Mouse (Mus musculus) neural tube, embryonic 12.5 days (tissue): ENCODE data around the gene L3mbtl4. TPM values are rescaled to one million over a fixed set of nuclear protein-coding genes. Genes with fewer than 3 reads are reported as not detected.
"Not testable (repeated sequence)": the region's sequence is repeated elsewhere in the genome, so short reads cannot be mapped to it uniquely, and the experiment has no call there.

Experiments
- ATAC-seq: fragments of 200-750 bp; cut with Nextera tagmentation; 2 replicates; pipeline ENCODE4 v1.8.0; 2017; ENCODE audit warnings: low read depth, mild to moderate bottlenecking, moderate TSS enrichment, moderate library complexity; ENCODE audit not compliant: low FRiP score
- H3K27ac ChIP-seq: fragments of 300-500 bp; sonication (generic); 2 replicates; pipeline ENCODE4 v1.5.1; 2016
- H3K27me3 ChIP-seq: fragments of 300-500 bp; sonication (generic); replicated peaks from 2 replicates; pipeline ENCODE4 v1.6.1; 2016; ENCODE audit warnings: mild to moderate bottlenecking
- H3K36me3 ChIP-seq: fragments of 300-500 bp; sonication (generic); 2 replicates; pipeline ENCODE4 v1.6.1; 2016; ENCODE audit warnings: mild to moderate bottlenecking
- H3K4me1 ChIP-seq: fragments of 300-500 bp; sonication (generic); 2 replicates; pipeline ENCODE4 v1.6.1; 2016
- H3K4me2 ChIP-seq: fragments of 300-500 bp; sonication (generic); replicated peaks from 2 replicates; pipeline ENCODE4 v1.6.1; 2016; ENCODE audit warnings: mild to moderate bottlenecking
- H3K4me3 ChIP-seq: fragments of 300-500 bp; sonication (generic); 2 replicates; pipeline ENCODE4 v1.5.1; 2016
- H3K9ac ChIP-seq: fragments of 300-500 bp; sonication (generic); 2 replicates; pipeline ENCODE4 v1.6.1; 2016; ENCODE audit warnings: mild to moderate bottlenecking
- H3K9me3 ChIP-seq: fragments of 300-500 bp; sonication (generic); 2 replicates; pipeline ENCODE4 v1.6.1; 2016; ENCODE audit warnings: mild to moderate bottlenecking
- WGBS: fragments of 180-500 bp; shearing (Covaris S2); methylation state at CpG from one replicate; pipeline ENCODE4 v1.1.7; 2016; 5-methylcytosine and 5-hydroxymethylcytosine counted together
- polyA plus RNA-seq: library from polyadenylated mRNA; unstranded; fragments of >200 nt; fragmentation: Nextera tagmentation; extraction: Ambion mirVana; gene quantifications from 2 replicates; pipeline ENCODE4 v1.2.1, GENCODE M21; 2016

The L3mbtl4 gene
- polyA plus RNA-seq, 1 experiment from 2014 or later = 0.93 TPM

GRCm38 (mm10) chr17:68291713-68292364, 18.2 kb downstream of the L3mbtl4 start:
- H3K27me3 ChIP-seq = no peaks in the 10 kb centered on the region
- H3K27ac ChIP-seq = no peak overlapping the region
- no peak overlapping the region for H3K4me2 ChIP-seq
- no peaks in the 10 kb centered on the region for H3K9me3 ChIP-seq
- ATAC-seq = no peak
- no peaks in the 10 kb centered on the region for H3K4me1 ChIP-seq
- no peak overlapping the region for H3K9ac ChIP-seq
- no peak overlapping the region for H3K4me3 ChIP-seq
- no peaks in the 10 kb centered on the region for H3K36me3 ChIP-seq
- 35% methylated on average over 9 of the region's 9 CpGs for WGBS

DNA sequence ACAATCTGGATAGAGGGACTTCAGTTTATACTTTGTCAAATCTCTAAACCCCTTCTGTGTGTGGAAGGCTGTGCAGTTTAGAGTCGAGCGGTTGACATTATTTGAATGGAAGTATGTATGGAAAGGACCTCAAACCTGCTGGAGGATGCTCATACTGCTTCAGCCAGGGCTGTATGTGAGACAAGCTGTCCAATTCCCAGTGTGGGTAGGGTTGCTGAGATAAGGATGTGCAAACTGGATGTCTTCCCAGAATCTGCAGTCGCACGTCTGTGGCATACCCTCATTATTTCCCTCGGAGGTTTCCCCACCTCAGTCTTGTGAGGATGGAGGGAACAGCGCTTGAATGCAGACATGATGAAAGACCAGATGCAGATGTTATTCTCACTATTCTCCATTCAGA, 34.8 kb downstream of the L3mbtl4 start:
- 91% methylated on average over 6 of the region's 6 CpGs for WGBS
- H3K27me3 ChIP-seq = no peaks in the 10 kb centered on the region
- no peak overlapping the region for H3K27ac ChIP-seq
- H3K4me3 ChIP-seq = no peak overlapping the region
- ATAC-seq = no peak
- H3K9ac ChIP-seq = no peak overlapping the region
- no peak overlapping the region for H3K4me2 ChIP-seq
- no peaks in the 10 kb centered on the region for H3K9me3 ChIP-seq
- H3K4me1 ChIP-seq = no peaks in the 10 kb centered on the region
- no peaks in the 10 kb centered on the region for H3K36me3 ChIP-seq

DNA sequence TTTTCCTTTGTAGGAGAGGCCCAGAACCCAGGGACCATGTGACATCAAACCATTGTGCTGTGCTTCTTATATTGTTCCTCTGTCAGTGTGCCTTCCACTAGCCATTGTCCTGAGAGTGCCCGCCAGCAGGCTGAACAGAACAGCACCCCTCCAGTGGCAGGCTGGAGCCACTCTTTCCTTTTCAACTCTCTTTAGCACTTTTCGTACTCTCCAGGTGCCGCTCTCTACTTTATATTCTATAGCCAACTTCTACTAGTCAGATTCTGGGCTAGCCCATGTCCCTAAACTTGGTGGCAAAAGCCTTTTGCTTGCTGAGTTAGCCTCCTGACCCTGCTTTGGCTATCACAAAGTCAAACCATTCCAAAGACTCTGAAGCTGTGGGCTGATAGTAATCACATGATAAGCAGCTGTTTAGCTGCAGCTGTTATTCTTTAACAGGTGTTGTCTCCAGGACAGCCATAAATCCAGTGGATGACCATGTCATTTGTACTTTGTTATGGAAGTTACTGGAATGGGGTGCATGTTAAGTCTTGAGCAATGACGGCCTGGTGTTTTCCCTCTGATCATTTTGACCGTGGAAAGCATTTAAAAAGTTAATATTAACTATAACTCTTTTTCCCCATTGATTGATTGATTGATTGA, 38.8 kb downstream of the L3mbtl4 start:
- Histone ChIP-seq H3K4me3 (no peak overlapping the region), H3K27me3 (no peaks in the 10 kb centered on the region), H3K9ac (no peak overlapping the region), H3K4me1 (no peaks in the 10 kb centered on the region), H3K9me3 (no peaks in the 10 kb centered on the region), H3K36me3 (no peaks in the 10 kb centered on the region), H3K27ac (no peak overlapping the region), H3K4me2 (no peak overlapping the region)
- ATAC-seq = no peak
- 67% methylated on average over 5 of the region's 5 CpGs for WGBS

DNA sequence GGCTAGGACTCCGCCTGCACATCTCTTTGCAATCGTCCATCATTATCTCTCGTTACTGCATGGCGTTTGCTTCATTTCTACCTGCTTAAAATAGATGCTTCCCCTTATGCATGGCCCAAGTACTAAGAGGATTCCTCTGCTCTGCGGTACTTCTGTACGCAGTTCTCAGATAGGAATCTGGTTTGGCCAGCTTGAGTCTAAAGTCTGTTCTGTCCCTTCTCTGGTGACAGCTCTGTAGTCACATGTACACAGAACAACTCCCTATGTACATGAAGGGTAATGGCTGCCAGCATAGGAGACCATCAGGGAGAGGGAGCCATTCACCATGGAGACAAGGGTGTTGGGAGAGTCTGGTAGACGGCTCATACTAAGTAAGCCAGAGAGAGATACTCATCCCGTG, 47.3 kb downstream of the L3mbtl4 start:
- no peak for ATAC-seq
- 94% methylated on average over 8 of the region's 8 CpGs for WGBS
- Histone ChIP-seq H3K27me3 (no peaks in the 10 kb centered on the region), H3K4me1 (no peaks in the 10 kb centered on the region), H3K9ac (no peak overlapping the region), H3K4me2 (no peak overlapping the region), H3K36me3 (no peaks in the 10 kb centered on the region), H3K4me3 (no peak overlapping the region), H3K9me3 (no peaks in the 10 kb centered on the region), H3K27ac (no peak overlapping the region)

GRCm38 (mm10) chr17:68322607-68323006, 49.0 kb downstream of the L3mbtl4 start:
- Histone ChIP-seq H3K27me3 (no peaks in the 10 kb centered on the region), H3K9ac (no peak overlapping the region), H3K4me1 (no peaks in the 10 kb centered on the region), H3K9me3 (no peaks in the 10 kb centered on the region), H3K36me3 (no peaks in the 10 kb centered on the region), H3K4me2 (no peak overlapping the region), H3K4me3 (no peak overlapping the region), H3K27ac (no peak overlapping the region)
- ATAC-seq = no peak
- WGBS = 67% methylated on average over 3 of the region's 3 CpGs

DNA sequence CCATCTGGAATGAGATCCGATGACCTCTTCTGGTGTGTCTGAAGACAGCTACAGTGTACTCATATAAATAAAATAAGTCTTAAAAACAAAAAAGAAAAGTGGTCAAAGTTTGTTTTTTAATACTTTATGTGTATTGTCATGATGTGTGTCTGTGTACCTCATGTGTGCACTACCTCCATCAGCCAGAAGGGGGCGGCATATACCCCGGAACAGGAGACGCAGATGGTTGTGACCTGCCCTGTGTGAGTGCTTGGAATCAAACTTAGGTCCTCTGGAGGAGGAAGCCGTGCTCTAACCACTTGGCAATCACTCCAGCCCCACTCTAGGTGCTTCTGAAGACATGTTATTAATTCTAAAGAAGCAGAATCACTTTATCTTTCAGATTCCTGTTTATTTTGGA, 58.6 kb downstream of the L3mbtl4 start:
- no peak for ATAC-seq
- Histone ChIP-seq H3K27me3 (no peaks in the 10 kb centered on the region), H3K4me3 (no peak overlapping the region), H3K36me3 (no peaks in the 10 kb centered on the region), H3K27ac (no peak overlapping the region), H3K4me2 (no peak overlapping the region), H3K9ac (no peak overlapping the region), H3K4me1 (no peaks in the 10 kb centered on the region), H3K9me3 (no peaks in the 10 kb centered on the region)
- 84% methylated on average over 5 of the region's 5 CpGs for WGBS

- ATAC-seq = no peak
- no peaks in the 10 kb centered on the region for H3K4me1 ChIP-seq
- WGBS = 59% methylated on average over 3 of the region's 3 CpGs
- H3K4me2 ChIP-seq = no peak overlapping the region
- H3K4me3 ChIP-seq = no peak overlapping the region
- H3K9ac ChIP-seq = no peak overlapping the region
- no peak overlapping the region for H3K27ac ChIP-seq
- H3K36me3 ChIP-seq = no peaks in the 10 kb centered on the region
- no peaks in the 10 kb centered on the region for H3K27me3 ChIP-seq
- no peaks in the 10 kb centered on the region for H3K9me3 ChIP-seq
Observed at GRCm38 (mm10) chr17:68333382-68333781, 59.8 kb downstream of the L3mbtl4 start.

DNA sequence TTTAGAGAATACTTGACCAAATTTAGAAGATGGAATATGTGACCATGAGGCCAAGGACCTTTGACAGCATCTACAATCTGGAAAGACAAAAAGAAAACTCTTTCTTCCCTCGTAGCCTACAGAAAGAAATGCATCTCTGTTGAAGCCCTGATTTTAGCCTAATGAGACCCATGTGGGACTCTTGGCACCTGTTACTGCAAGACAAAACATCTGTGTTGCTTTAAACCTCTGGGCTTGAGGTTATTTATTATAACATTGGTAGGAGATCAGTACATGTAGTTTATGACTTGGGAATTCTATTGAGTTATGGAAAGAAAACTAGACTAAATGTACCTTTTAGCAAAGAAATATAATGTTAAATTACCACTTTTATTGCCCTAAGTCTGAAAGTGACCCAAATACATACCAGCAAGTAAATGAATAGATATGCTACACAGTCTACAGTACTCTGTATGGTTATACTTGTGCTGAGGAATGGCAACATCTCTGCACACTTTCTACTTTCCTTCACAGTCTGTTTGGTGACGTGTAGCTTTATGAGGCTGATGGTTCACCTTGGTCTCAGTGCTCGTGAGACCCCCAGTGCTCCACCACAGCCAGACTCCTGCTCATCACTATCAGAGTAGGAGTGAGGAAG, 65.4 kb downstream of the L3mbtl4 start:
- Histone ChIP-seq H3K9ac (no peak overlapping the region), H3K4me3 (no peak overlapping the region), H3K27ac (no peak overlapping the region), H3K4me2 (no peak overlapping the region), H3K27me3 (no peaks in the 10 kb centered on the region), H3K4me1 (no peaks in the 10 kb centered on the region), H3K36me3 (no peaks in the 10 kb centered on the region), H3K9me3 (no peaks in the 10 kb centered on the region)
- 74% methylated on average over 3 of the region's 3 CpGs for WGBS
- ATAC-seq = no peak

GRCm38 (mm10) chr17:68357687-68358086, 84.1 kb downstream of the L3mbtl4 start:
- H3K27ac ChIP-seq = no peak overlapping the region
- no peak overlapping the region for H3K4me2 ChIP-seq
- no peaks in the 10 kb centered on the region for H3K27me3 ChIP-seq
- H3K9me3 ChIP-seq = no peaks in the 10 kb centered on the region
- no peak overlapping the region for H3K9ac ChIP-seq
- 47% methylated on average over 1 of the region's 1 CpGs for WGBS
- no peak for ATAC-seq
- H3K4me1 ChIP-seq = no peaks in the 10 kb centered on the region
- no peak overlapping the region for H3K4me3 ChIP-seq
- H3K36me3 ChIP-seq = no peaks in the 10 kb centered on the region

DNA sequence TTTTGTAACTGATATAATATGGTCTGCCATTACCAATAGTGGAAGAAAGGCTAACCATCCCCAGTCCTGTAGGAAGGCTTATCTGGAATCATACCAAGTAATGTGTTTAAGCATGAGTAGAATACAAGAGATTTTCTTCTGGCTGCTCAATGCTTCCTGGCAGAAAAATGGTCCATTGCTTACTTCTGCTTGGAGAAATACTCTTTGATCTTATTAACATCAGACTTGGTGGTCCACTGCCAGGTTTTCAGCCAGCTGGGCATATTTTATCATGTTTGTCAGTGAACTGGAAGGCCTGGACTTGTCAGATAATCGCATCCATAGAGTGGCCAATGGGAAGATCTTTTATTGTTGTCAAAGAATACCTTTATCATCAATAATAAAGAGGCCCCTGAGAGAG, 97.5 kb downstream of the L3mbtl4 start:
- Histone ChIP-seq H3K27me3 (no peaks in the 10 kb centered on the region), H3K4me2 (no peak overlapping the region), H3K9ac (no peak overlapping the region), H3K4me3 (no peak overlapping the region), H3K36me3 (no peaks in the 10 kb centered on the region), H3K4me1 (no peaks in the 10 kb centered on the region), H3K9me3 (no peaks in the 10 kb centered on the region), H3K27ac (no peak overlapping the region)
- 90% methylated on average over 1 of the region's 1 CpGs for WGBS
- no peak for ATAC-seq

- H3K9ac ChIP-seq = no peak overlapping the region
- no peak for ATAC-seq
- no peak overlapping the region for H3K27ac ChIP-seq
- no peaks in the 10 kb centered on the region for H3K27me3 ChIP-seq
- no peaks in the 10 kb centered on the region for H3K4me1 ChIP-seq
- no peaks in the 10 kb centered on the region for H3K9me3 ChIP-seq
- no peaks in the 10 kb centered on the region for H3K36me3 ChIP-seq
- 79% methylated on average over 5 of the region's 5 CpGs for WGBS
- no peak overlapping the region for H3K4me3 ChIP-seq
- no peak overlapping the region for H3K4me2 ChIP-seq
Observed at GRCm38 (mm10) chr17:68388481-68388880, 114.9 kb downstream of the L3mbtl4 start.

DNA sequence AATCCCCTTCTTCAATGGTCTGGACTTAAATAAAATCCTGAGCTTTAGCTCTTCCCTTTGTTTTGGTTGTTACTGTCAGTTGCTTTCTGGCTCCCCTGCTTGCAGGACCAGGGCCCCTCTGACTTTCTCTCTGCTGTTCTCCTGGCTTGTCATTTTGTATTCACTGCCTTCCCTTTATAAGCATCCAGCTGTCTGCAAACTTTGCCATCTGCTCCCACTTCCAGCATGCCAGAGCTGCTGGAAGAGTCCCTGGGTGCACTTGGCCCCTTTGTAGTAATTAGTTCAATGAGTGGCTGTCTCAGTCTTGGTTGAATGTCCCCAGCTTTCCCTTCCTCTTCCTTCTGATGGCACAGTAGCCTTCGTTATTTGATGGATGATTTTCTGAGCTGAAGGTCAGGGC, 132.4 kb downstream of the L3mbtl4 start:
- Histone ChIP-seq H3K9me3 (no peaks in the 10 kb centered on the region), H3K4me3 (no peak overlapping the region), H3K36me3 (no peaks in the 10 kb centered on the region), H3K27ac (no peak overlapping the region), H3K4me1 (no peaks in the 10 kb centered on the region), H3K9ac (no peak overlapping the region), H3K4me2 (no peak overlapping the region), H3K27me3 (no peaks in the 10 kb centered on the region)
- no peak for ATAC-seq
- WGBS = 78% methylated on average over 1 of the region's 1 CpGs

DNA sequence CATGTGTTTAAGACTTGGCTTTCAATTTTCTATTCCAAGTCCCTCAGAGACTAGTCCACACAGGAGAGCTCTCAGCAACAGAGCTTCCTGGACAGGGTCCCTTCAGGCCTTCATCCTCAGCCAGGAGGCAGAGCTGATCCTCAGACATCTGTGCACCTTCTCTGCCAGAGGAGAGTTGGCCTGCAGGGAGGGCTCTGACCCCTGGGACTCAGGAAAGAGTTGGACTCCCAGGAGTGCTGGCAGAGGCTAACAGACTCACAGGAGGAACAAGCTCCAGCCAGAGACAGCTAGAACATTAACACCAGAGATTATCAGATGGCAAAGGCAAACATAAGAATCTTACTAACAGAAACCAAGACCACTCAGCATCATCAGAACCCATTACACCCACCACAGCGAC, 133.5 kb downstream of the L3mbtl4 start:
- H3K9ac ChIP-seq = not testable (repeated sequence)

More for the DNA sequence above, 133.5 kb downstream of the L3mbtl4 start:
- not testable (repeated sequence) for H3K27ac ChIP-seq, H3K4me3 ChIP-seq, H3K27me3 ChIP-seq, H3K4me1 ChIP-seq, H3K4me2 ChIP-seq, H3K36me3 ChIP-seq, ATAC-seq, H3K9me3 ChIP-seq
- 74% methylated on average over 1 of the region's 1 CpGs for whole genome bisulfite sequencing
